Comparison of ENCODE assay signal across 9 mouse cellular contexts in the genomic region with DNA sequence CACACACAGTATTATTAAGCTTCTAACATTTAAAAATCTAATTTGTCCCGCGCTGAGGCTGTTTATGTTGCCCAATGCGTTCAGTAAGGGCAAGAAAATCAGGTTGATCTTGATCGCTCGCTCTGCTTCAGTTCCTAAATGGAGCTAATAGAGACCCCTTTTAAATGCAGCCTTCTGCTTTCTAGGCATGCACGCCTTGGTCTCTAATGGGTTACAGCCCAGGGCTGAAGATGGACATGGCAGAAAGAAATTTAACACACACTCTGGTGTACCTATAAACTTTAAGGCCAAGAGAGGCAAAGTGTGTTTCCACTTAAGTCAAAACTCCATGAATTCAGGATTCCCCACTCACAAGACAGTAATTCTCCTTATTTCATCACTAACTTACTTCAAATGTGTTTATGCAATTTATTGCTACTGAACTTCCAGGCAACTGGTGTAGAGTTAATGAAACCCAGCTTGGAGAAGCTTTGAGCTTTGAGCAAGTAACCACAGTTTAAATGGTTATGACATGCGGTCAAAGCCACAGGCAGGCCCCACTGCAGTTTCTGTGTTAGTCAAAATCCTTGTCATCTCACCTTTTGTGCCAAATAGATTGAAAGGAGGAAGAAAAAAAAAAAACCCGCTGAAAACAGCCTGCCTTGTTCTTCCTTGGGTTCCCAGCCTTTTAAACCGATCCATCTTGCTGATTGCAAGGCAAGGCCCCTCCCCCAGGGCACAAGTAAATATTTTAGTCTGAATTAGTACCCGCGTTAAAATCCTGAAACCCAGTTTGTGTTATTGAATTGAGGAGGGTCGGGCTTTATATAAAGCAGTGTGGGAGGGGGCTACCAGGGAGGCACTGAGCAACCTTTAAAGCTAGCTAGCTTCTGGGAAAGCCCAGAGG. TPM values are rescaled to one million over a fixed set of nuclear protein-coding genes. Genes with fewer than 3 reads are reported as not detected.
DNase-seq lines count a peak whose midpoint lies in the region; ATAC-seq lines count a peak whose summit lies in the region.
"Had no signal": no experiment of that assay in that cellular context is flagged by ENCODE, and none has a peak within 500 bp of the region (broad histone marks: within the 10 kb centered on the region; RNA-seq: fewer than 3 reads in every experiment).

No protein-coding gene starts in this region.

- H3K9me3 ChIP-seq in forebrain, embryonic 15.5 days = no peaks in the 10 kb centered on the region
- no peaks in the 10 kb centered on the region for H3K9me3 ChIP-seq in limb, embryonic 15.5 days

- H3K27me3 ChIP-seq in forebrain, embryonic 15.5 days = no peaks in the 10 kb centered on the region
- H3K27me3 ChIP-seq in limb, embryonic 15.5 days = peaks cover 56% of the 10 kb centered on the region

- H3K4me1 ChIP-seq in forebrain, embryonic 15.5 days = peaks cover 59% of the 10 kb centered on the region
- H3K4me1 ChIP-seq in limb, embryonic 15.5 days = peaks cover 70% of the 10 kb centered on the region

- H3K27ac ChIP-seq in forebrain, embryonic 15.5 days (replicated peaks) = peak overlapping the region; percentile 100
- H3K27ac ChIP-seq in limb, embryonic 15.5 days = no peak overlapping the region

- 0 out of 2 replicates have a peak overlapping the region, but pooled peaks have one; percentile 10 for H3K9ac ChIP-seq in forebrain, embryonic 15.5 days (replicated peaks)
- H3K9ac ChIP-seq in limb, embryonic 15.5 days = no peak overlapping the region

- H3K36me3 ChIP-seq in forebrain, embryonic 15.5 days = no peaks in the 10 kb centered on the region
- no peaks in the 10 kb centered on the region for H3K36me3 ChIP-seq in limb, embryonic 15.5 days

- WGBS in forebrain, embryonic 15.5 days = 18% methylated on average over 12 of the region's 12 CpGs
- 24% methylated on average over 12 of the region's 12 CpGs for WGBS in limb, embryonic 15.5 days

- peak overlapping the region; percentile 95 for H3K4me2 ChIP-seq in forebrain, embryonic 15.5 days (replicated peaks)
- H3K4me2 ChIP-seq in limb, embryonic 15.5 days = peak overlapping the region; percentile 19; the same call in 1 of the 2 replicates

- no peak for ATAC-seq in forebrain, embryonic 15.5 days (replicated peaks)
- no peak for ATAC-seq in limb, embryonic 15.5 days (ENCODE audit: insufficient number of reproducible peaks, low FRiP score, low TSS enrichment, low read depth)
- no peak for ATAC-seq in erythroid progenitor cell, adult 5-6 weeks (replicated peaks; ENCODE audit: low FRiP score, poor library complexity, severe bottlenecking)

- H3K4me3 ChIP-seq in forebrain, embryonic 15.5 days = peak overlapping the region; percentile 95
- 0 out of 2 replicates have a peak overlapping the region, but pooled peaks have one; percentile 68 for H3K4me3 ChIP-seq in limb, embryonic 15.5 days

- peak; percentile 26 for DNase-seq in cerebellum, adult 9-10 months
- DNase-seq in cerebellum, postnatal 14 days = no peak
- peak; percentile 11 for DNase-seq in 3134 (ENCODE audit: extremely low read depth, insufficient read length, low spot score)
- DNase-seq in c-Kit-positive CD71-positive TER-119-positive erythroid progenitor cells, embryonic 14.5 days (ENCODE audit: low spot score) = no peak
- no peak for DNase-seq in kidney, adult 11 months
- DNase-seq: kidney, adult 9 months had no signal

RNA-seq across cellular contexts. Expression of a gene that starts 3.9 kb away (rescaled TPM):
- 20.2 and 21.3 TPM in 2 replicates for polyA plus RNA-seq in forebrain, embryonic 15.5 days (2015; fragmentation: Nextera tagmentation; extraction: Ambion mirVana)
- 8.1 and 8.7 TPM in 2 replicates for polyA plus RNA-seq in limb, embryonic 15.5 days (2015; fragmentation: Nextera tagmentation; extraction: Ambion mirVana)
- total RNA-seq in erythroid progenitor cell, adult 5-6 weeks (2015; ENCODE audit: low replicate concordance) = not detected in 2 replicates
- total RNA-seq in erythroid progenitor cell, adult 5-6 weeks (2017; ENCODE audit: low replicate concordance) = 0.13 TPM in 1 of 2 replicates, not detected in the other

Comparison
In these comparisons a context has a peak if more than half of its experiments do, and no peak if none do; other contexts are left out.
1. DNase-seq: peak in cerebellum, adult 9-10 months (single experiment) and 3134 (single experiment); none in cerebellum, postnatal 14 days (0 of 2), c-Kit-positive CD71-positive TER-119-positive erythroid progenitor cells, embryonic 14.5 days (single experiment) and kidney, adult 11 months (single experiment).